Mouse (Mus musculus) erythroblast, embryonic 14.5 days (primary cell): Measurements from ENCODE around the gene Scp2d1. TPM values are rescaled to one million over a fixed set of nuclear protein-coding genes. Genes with fewer than 3 reads are reported as not detected.
"Not testable (repeated sequence)": the region's sequence is repeated elsewhere in the genome, so short reads cannot be mapped to it uniquely, and the experiment has no call there.

ENCODE experiments used
- H3K27me3 ChIP-seq: 2 replicates; pipeline ENCODE4 v1.6.1; 2012; ENCODE audit warnings: inconsistent platforms; ENCODE audit not compliant: control insufficient read depth
- H3K36me3 ChIP-seq: 2 replicates; pipeline ENCODE4 v1.6.1; 2012; ENCODE audit warnings: mild to moderate bottlenecking, inconsistent platforms; ENCODE audit not compliant: control insufficient read depth
- H3K4me1 ChIP-seq: 2 replicates; pipeline ENCODE4 v1.6.1; 2012; ENCODE audit warnings: inconsistent platforms; ENCODE audit not compliant: control insufficient read depth
- H3K4me3 ChIP-seq: replicated peaks from 2 replicates; pipeline ENCODE3; 2012; ENCODE audit warnings: moderate library complexity, mild to moderate bottlenecking, inconsistent platforms
- H3K9me3 ChIP-seq: 2 replicates; pipeline ENCODE4 v1.6.1; 2012; ENCODE audit warnings: low read length, inconsistent platforms, mixed read lengths; ENCODE audit not compliant: control insufficient read depth
- GATA1 ChIP-seq: IDR thresholded peaks from 2 replicates; pipeline ENCODE4 v1.6.1; 2012; ENCODE audit warnings: low read length, inconsistent platforms, mixed read lengths
- TAL1 ChIP-seq: IDR thresholded peaks from 3 replicates; pipeline ENCODE4 v1.6.1; 2012; ENCODE audit warnings: low read length, inconsistent platforms, mixed read lengths
- polyA plus RNA-seq: library from polyadenylated mRNA; stranded (reverse); fragments of >175 nt; gene quantifications from 2 replicates; pipeline ENCODE4 v1.2.3, GENCODE M21; 2012

Gene Scp2d1
- not detected in 2 replicates for polyA plus RNA-seq

- not testable (repeated sequence) for H3K36me3 ChIP-seq, H3K4me1 ChIP-seq, H3K4me3 ChIP-seq, H3K27me3 ChIP-seq, H3K9me3 ChIP-seq
Measured at GRCm38 (mm10) chr2:144823356-144823755, at the start of gene Scp2d1. Gene Scp2d1 (plus strand): TSS chr2:144823656.

- Histone ChIP-seq H3K27me3 (no peaks in the 10 kb centered on the region), H3K4me3 (no peak overlapping the region), H3K9me3 (no peaks in the 10 kb centered on the region), H3K4me1 (no peaks in the 10 kb centered on the region), H3K36me3 (no peaks in the 10 kb centered on the region)
- TF ChIP-seq TAL1, result no peak
- no peak for TF ChIP-seq GATA1
Measured at GRCm38 (mm10) chr2:144774636-144775160, 48.8 kb upstream of the Scp2d1 start.

- TF ChIP-seq GATA1 (no peak), TAL1 (no peak)
- Histone ChIP-seq H3K36me3 (no peaks in the 10 kb centered on the region), H3K4me1 (no peaks in the 10 kb centered on the region), H3K27me3 (no peaks in the 10 kb centered on the region), H3K9me3 (no peaks in the 10 kb centered on the region), H3K4me3 (no peak overlapping the region)
Measured at GRCm38 (mm10) chr2:144775626-144776025, 47.8 kb upstream of the Scp2d1 start.

- no peaks in the 10 kb centered on the region for H3K36me3 ChIP-seq
- no peaks in the 10 kb centered on the region for H3K27me3 ChIP-seq
- TF ChIP-seq TAL1 (no peak), GATA1 (no peak)
- H3K4me1 ChIP-seq, result no peaks in the 10 kb centered on the region
- no peaks in the 10 kb centered on the region for H3K9me3 ChIP-seq
- no peak overlapping the region for H3K4me3 ChIP-seq
Measured at GRCm38 (mm10) chr2:144779263-144779662, 44.2 kb upstream of the Scp2d1 start.

GRCm38 (mm10) chr2:144780731-144781130 lies 42.7 kb upstream of the Scp2d1 start:
- H3K4me1 ChIP-seq, result no peaks in the 10 kb centered on the region
- no peaks in the 10 kb centered on the region for H3K36me3 ChIP-seq
- no peaks in the 10 kb centered on the region for H3K27me3 ChIP-seq
- no peak overlapping the region for H3K4me3 ChIP-seq
- H3K9me3 ChIP-seq, result no peaks in the 10 kb centered on the region
- TF ChIP-seq GATA1 (no peak), TAL1 (no peak)

- no peak overlapping the region for H3K4me3 ChIP-seq
- no peak for TF ChIP-seq GATA1
- H3K9me3 ChIP-seq, result no peaks in the 10 kb centered on the region
- no peaks in the 10 kb centered on the region for H3K36me3 ChIP-seq
- no peaks in the 10 kb centered on the region for H3K27me3 ChIP-seq
- no peaks in the 10 kb centered on the region for H3K4me1 ChIP-seq
Measured at GRCm38 (mm10) chr2:144781871-144782270, 41.6 kb upstream of the Scp2d1 start.

- H3K9me3 ChIP-seq, result no peaks in the 10 kb centered on the region
- no peaks in the 10 kb centered on the region for H3K4me1 ChIP-seq
- H3K4me3 ChIP-seq, result no peak overlapping the region
- TF ChIP-seq TAL1, result no peak
- TF ChIP-seq GATA1, result no peak
- no peaks in the 10 kb centered on the region for H3K36me3 ChIP-seq
- H3K27me3 ChIP-seq, result no peaks in the 10 kb centered on the region
Measured at GRCm38 (mm10) chr2:144782481-144782880, 41.0 kb upstream of the Scp2d1 start.

GRCm38 (mm10) chr2:144783190-144783589 lies 40.3 kb upstream of the Scp2d1 start:
- H3K27me3 ChIP-seq, result no peaks in the 10 kb centered on the region
- H3K4me3 ChIP-seq, result no peak overlapping the region
- no peaks in the 10 kb centered on the region for H3K36me3 ChIP-seq
- TF ChIP-seq TAL1 (no peak), GATA1 (no peak)
- no peaks in the 10 kb centered on the region for H3K4me1 ChIP-seq
- H3K9me3 ChIP-seq, result no peaks in the 10 kb centered on the region

- Histone ChIP-seq H3K27me3 (no peaks in the 10 kb centered on the region), H3K4me1 (no peaks in the 10 kb centered on the region), H3K9me3 (no peaks in the 10 kb centered on the region), H3K4me3 (no peak overlapping the region), H3K36me3 (no peaks in the 10 kb centered on the region)
- TF ChIP-seq GATA1 (no peak), TAL1 (no peak)
Measured at GRCm38 (mm10) chr2:144783831-144784230, 39.6 kb upstream of the Scp2d1 start.

- H3K4me1 ChIP-seq, result no peaks in the 10 kb centered on the region
- H3K27me3 ChIP-seq, result no peaks in the 10 kb centered on the region
- H3K36me3 ChIP-seq, result no peaks in the 10 kb centered on the region
- TF ChIP-seq GATA1 (no peak), TAL1 (no peak)
- no peaks in the 10 kb centered on the region for H3K9me3 ChIP-seq
- H3K4me3 ChIP-seq, result no peak overlapping the region
Measured at GRCm38 (mm10) chr2:144791671-144792294, 31.7 kb upstream of the Scp2d1 start.
